Comparison of ENCODE assay signal across 30 mouse cellular contexts in the genomic region with DNA sequence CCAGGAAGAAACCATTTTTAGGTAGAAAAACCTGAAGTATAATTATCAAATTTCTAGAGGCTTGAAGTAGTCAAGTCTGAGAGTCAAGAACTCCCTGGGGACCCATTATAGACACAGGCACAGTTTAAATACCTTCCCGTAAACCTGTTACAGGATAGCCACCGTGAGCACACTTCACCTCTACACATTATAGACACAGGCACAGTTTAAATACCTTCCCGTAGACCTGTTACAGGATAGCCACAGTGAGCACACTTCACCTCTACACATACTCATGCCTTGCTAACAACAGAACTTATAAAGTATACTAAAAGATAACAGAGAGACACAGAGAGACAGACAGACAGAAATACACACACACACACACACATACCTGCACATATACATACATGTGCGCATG. TPM values are rescaled to one million over a fixed set of nuclear protein-coding genes. Genes with fewer than 3 reads are reported as not detected.
"Had no signal": no experiment of that assay in that cellular context is flagged by ENCODE, and none has a peak within 500 bp of the region (broad histone marks: within the 10 kb centered on the region; RNA-seq: fewer than 3 reads in every experiment).

No protein-coding gene starts in this region.

- H3K9ac ChIP-seq: limb, embryonic 12.5 days; limb, embryonic 13.5 days; limb, embryonic 15.5 days; liver, embryonic 12.5 days; liver, embryonic 13.5 days; liver, embryonic 14.5 days; liver, embryonic 15.5 days; liver, postnatal 0 days; midbrain, embryonic 12.5 days; midbrain, embryonic 13.5 days; midbrain, embryonic 15.5 days; neural tube, embryonic 12.5 days; neural tube, embryonic 13.5 days had no signal

- ATAC-seq: liver, embryonic 12.5 days; liver, postnatal 0 days; midbrain, embryonic 13.5 days; midbrain, embryonic 15.5 days; midbrain, embryonic 16.5 days had no signal

- DNase-seq: layer of hippocampus, postnatal 36 days; left cerebral cortex, postnatal 4 days; liver; liver, embryonic 13.5 days; liver, postnatal 0 days; lung, adult 2 months; lung, postnatal 4 days; midbrain, embryonic 14.5 days had no signal

- H3K9me3 ChIP-seq: limb, embryonic 10.5 days; limb, embryonic 12.5 days; limb, embryonic 13.5 days; limb, embryonic 15.5 days; liver, embryonic 12.5 days; liver, embryonic 13.5 days; liver, embryonic 15.5 days; megakaryocyte, embryonic 14.5 days; midbrain, embryonic 10.5 days; midbrain, embryonic 12.5 days; midbrain, embryonic 13.5 days; midbrain, embryonic 15.5 days; neural tube, embryonic 12.5 days; neural tube, embryonic 13.5 days had no signal

- H3K4me2 ChIP-seq: limb, embryonic 12.5 days; limb, embryonic 13.5 days; limb, embryonic 15.5 days; liver, embryonic 11.5 days; liver, embryonic 12.5 days; liver, embryonic 13.5 days; liver, embryonic 15.5 days; midbrain, embryonic 11.5 days; midbrain, embryonic 12.5 days; midbrain, embryonic 13.5 days; midbrain, embryonic 15.5 days; neural tube, embryonic 12.5 days; neural tube, embryonic 13.5 days had no signal

- H3K4me3 ChIP-seq: left cerebral cortex, adult 2 months; limb, embryonic 10.5 days; limb, embryonic 12.5 days; limb, embryonic 13.5 days; limb, embryonic 15.5 days; liver, embryonic 12.5 days; liver, embryonic 13.5 days; liver, embryonic 15.5 days; megakaryocyte, embryonic 14.5 days; midbrain, embryonic 10.5 days; midbrain, embryonic 12.5 days; midbrain, embryonic 13.5 days; midbrain, embryonic 15.5 days; myocyte; neural tube, embryonic 12.5 days; neural tube, embryonic 13.5 days had no signal

- H3K4me1 ChIP-seq: limb, embryonic 15.5 days; liver, embryonic 12.5 days; liver, embryonic 15.5 days had no signal

- H3K27ac ChIP-seq: left cerebral cortex, adult 2 months; limb, embryonic 10.5 days; limb, embryonic 12.5 days; limb, embryonic 13.5 days; limb, embryonic 15.5 days; liver, embryonic 12.5 days; liver, embryonic 13.5 days; liver, embryonic 14.5 days; liver, embryonic 15.5 days; macrophage; midbrain, embryonic 10.5 days; midbrain, embryonic 12.5 days; midbrain, embryonic 13.5 days; midbrain, embryonic 15.5 days; neural tube, embryonic 12.5 days; neural tube, embryonic 13.5 days had no signal

- H3K36me3 ChIP-seq: limb, embryonic 10.5 days; limb, embryonic 12.5 days; limb, embryonic 13.5 days; limb, embryonic 15.5 days; liver, embryonic 12.5 days; liver, embryonic 13.5 days; liver, embryonic 15.5 days; midbrain, embryonic 10.5 days; midbrain, embryonic 12.5 days; midbrain, embryonic 13.5 days; midbrain, embryonic 15.5 days; neural tube, embryonic 12.5 days; neural tube, embryonic 13.5 days had no signal

- H3K27me3 ChIP-seq: limb, embryonic 12.5 days; limb, embryonic 15.5 days; liver, embryonic 12.5 days; liver, embryonic 13.5 days; liver, embryonic 15.5 days; midbrain, embryonic 12.5 days; midbrain, embryonic 13.5 days; midbrain, embryonic 15.5 days; neural tube, embryonic 12.5 days; neural tube, embryonic 13.5 days had no signal

RNA-seq across cellular contexts. Expression of a gene that starts 24.5 kb away (rescaled TPM):
- polyA plus RNA-seq: limb, embryonic 10.5 days; limb, embryonic 11.5 days; limb, embryonic 12.5 days; limb, embryonic 13.5 days; macrophage; midbrain, embryonic 10.5 days; midbrain, embryonic 11.5 days; midbrain, embryonic 12.5 days; myocyte; neural tube, embryonic 11.5 days; neural tube, embryonic 12.5 days had no signal
